Mouse (Mus musculus) intestine, postnatal 0 days (tissue): ENCODE measurements around the gene Med12l. TPM values are rescaled to one million over a fixed set of nuclear protein-coding genes. Genes with fewer than 3 reads are reported as not detected.

Source experiments
- ATAC-seq: fragments of 200-750 bp; cut with Nextera tagmentation; 2 replicates; pipeline ENCODE4 v1.8.0; 2017; ENCODE audit warnings: mild to moderate bottlenecking, moderate TSS enrichment, moderate library complexity
- H3K27ac ChIP-seq: fragments of 300-500 bp; sonication (generic); 2 replicates; pipeline ENCODE4 v1.5.1; 2014; ENCODE audit warnings: mild to moderate bottlenecking, low read depth, low read length, moderate library complexity
- H3K27me3 ChIP-seq: fragments of 300-500 bp; sonication (generic); replicated peaks from 2 replicates; pipeline ENCODE4 v1.6.1; 2014; ENCODE audit warnings: low read length, mixed read lengths; ENCODE audit not compliant: control insufficient read depth, insufficient read depth
- H3K36me3 ChIP-seq: fragments of 300-500 bp; sonication (generic); 2 replicates; pipeline ENCODE4 v1.6.1; 2014; ENCODE audit warnings: mild to moderate bottlenecking, moderate library complexity; ENCODE audit not compliant: control insufficient read depth, insufficient read depth
- H3K4me1 ChIP-seq: fragments of 300-500 bp; sonication (generic); replicated peaks from 2 replicates; pipeline ENCODE4 v1.6.1; 2014; ENCODE audit warnings: antibody characterized with exemption, low read length, mixed read lengths; ENCODE audit not compliant: control insufficient read depth, insufficient read depth
- H3K4me2 ChIP-seq: fragments of 300-500 bp; sonication (generic); replicated peaks from 2 replicates; pipeline ENCODE4 v1.6.1; 2014; ENCODE audit warnings: low read depth, mild to moderate bottlenecking, moderate library complexity
- H3K4me3 ChIP-seq: fragments of 300-500 bp; sonication (generic); 2 replicates; pipeline ENCODE4 v1.5.1; 2014; ENCODE audit warnings: low read depth, low read length
- H3K9ac ChIP-seq: fragments of 300-500 bp; sonication (generic); 2 replicates; pipeline ENCODE4 v1.6.1; 2014; ENCODE audit warnings: mild to moderate bottlenecking, low read depth, low read length
- H3K9me3 ChIP-seq: fragments of 300-500 bp; sonication (generic); 2 replicates; pipeline ENCODE4 v1.6.1; 2016; ENCODE audit warnings: mixed run types; ENCODE audit not compliant: control insufficient read depth
- CTCF ChIP-seq: sonication (generic); IDR thresholded peaks from 2 replicates; pipeline ENCODE4 v1.5.1; 2016; ENCODE audit warnings: low read depth, mild to moderate bottlenecking, control low read depth, antibody characterized with exemption, moderate library complexity
- WGBS: fragments of 180-500 bp; shearing (Covaris S2); extraction: QIAGEN DNeasy Blood & Tissue Kit; methylation state at CpG from one replicate; pipeline ENCODE4 v1.1.7; 2014; 5-methylcytosine and 5-hydroxymethylcytosine counted together
- polyA plus RNA-seq: library from polyadenylated mRNA; unstranded; fragments of >200 nt; fragmentation: Nextera tagmentation; extraction: Ambion mirVana; gene quantifications from 2 replicates; pipeline ENCODE4 v1.2.1, GENCODE M21; 2015

The Med12l gene
- polyA plus RNA-seq, 1 experiment from 2014 or later: 0.42 TPM

GRCm38 (mm10) chr3:59016501-59016900 is 10.9 kb downstream of the Med12l start:
- H3K27me3 ChIP-seq: no peaks in the 10 kb centered on the region
- H3K27ac ChIP-seq: no peak overlapping the region
- no peak overlapping the region for H3K4me2 ChIP-seq
- 78% methylated on average over 9 of the region's 9 CpGs for WGBS
- no peak overlapping the region for H3K4me3 ChIP-seq
- H3K9me3 ChIP-seq: no peaks in the 10 kb centered on the region
- no peak overlapping the region for H3K9ac ChIP-seq
- ATAC-seq: no peak
- no peak for TF ChIP-seq CTCF
- no peaks in the 10 kb centered on the region for H3K36me3 ChIP-seq
- H3K4me1 ChIP-seq: no peaks in the 10 kb centered on the region

- Histone ChIP-seq H3K27ac (no peak overlapping the region), H3K4me3 (no peak overlapping the region), H3K9me3 (no peaks in the 10 kb centered on the region), H3K9ac (no peak overlapping the region), H3K4me2 (no peak overlapping the region), H3K36me3 (no peaks in the 10 kb centered on the region), H3K27me3 (no peaks in the 10 kb centered on the region), H3K4me1 (no peaks in the 10 kb centered on the region)
- no peak for ATAC-seq
- TF ChIP-seq CTCF: no peak
- 61% methylated on average over 8 of the region's 8 CpGs for WGBS
These were observed 15.6 kb downstream of the Med12l start for GRCm38 (mm10) chr3:59021236-59021635.

- no peak overlapping the region for H3K4me2 ChIP-seq
- ATAC-seq: no peak
- WGBS: 88% methylated on average over 2 of the region's 2 CpGs
- H3K4me3 ChIP-seq: no peak overlapping the region
- no peaks in the 10 kb centered on the region for H3K4me1 ChIP-seq
- H3K9me3 ChIP-seq: no peaks in the 10 kb centered on the region
- H3K36me3 ChIP-seq: no peaks in the 10 kb centered on the region
- H3K9ac ChIP-seq: no peak overlapping the region
- H3K27ac ChIP-seq: no peak overlapping the region
- no peak for TF ChIP-seq CTCF
- H3K27me3 ChIP-seq: no peaks in the 10 kb centered on the region
These were observed 16.6 kb downstream of the Med12l start for GRCm38 (mm10) chr3:59022251-59022650.

GRCm38 (mm10) chr3:59022971-59023370 is 17.3 kb downstream of the Med12l start:
- 0 out of 2 replicates have a peak, but pooled peaks cover 2% of the 10 kb centered on the region for H3K4me1 ChIP-seq
- H3K27ac ChIP-seq: no peak overlapping the region
- H3K9me3 ChIP-seq: no peaks in the 10 kb centered on the region
- 91% methylated on average over 14 of the region's 14 CpGs for WGBS
- no peaks in the 10 kb centered on the region for H3K27me3 ChIP-seq
- no peak overlapping the region for H3K4me3 ChIP-seq
- no peaks in the 10 kb centered on the region for H3K36me3 ChIP-seq
- H3K9ac ChIP-seq: no peak overlapping the region
- TF ChIP-seq CTCF: no peak
- no peak for ATAC-seq
- H3K4me2 ChIP-seq: no peak overlapping the region

- Histone ChIP-seq H3K4me2 (no peak overlapping the region), H3K4me1 (0 out of 2 replicates have a peak, but pooled peaks cover 2% of the 10 kb centered on the region), H3K9me3 (no peaks in the 10 kb centered on the region), H3K27ac (no peak overlapping the region), H3K4me3 (no peak overlapping the region), H3K27me3 (no peaks in the 10 kb centered on the region), H3K36me3 (no peaks in the 10 kb centered on the region), H3K9ac (no peak overlapping the region)
- WGBS: 53% methylated on average over 14 of the region's 14 CpGs
- ATAC-seq: no peak
- no peak for TF ChIP-seq CTCF
These were observed 19.0 kb downstream of the Med12l start for GRCm38 (mm10) chr3:59024531-59025192.

- H3K27ac ChIP-seq: no peak overlapping the region
- TF ChIP-seq CTCF: no peak
- H3K9ac ChIP-seq: no peak overlapping the region
- H3K4me3 ChIP-seq: no peak overlapping the region
- 46% methylated on average over 4 of the region's 4 CpGs for WGBS
- H3K4me2 ChIP-seq: no peak overlapping the region
- H3K27me3 ChIP-seq: no peaks in the 10 kb centered on the region
- no peak for ATAC-seq
- H3K9me3 ChIP-seq: no peaks in the 10 kb centered on the region
- H3K4me1 ChIP-seq: 0 out of 2 replicates have a peak, but pooled peaks cover 2% of the 10 kb centered on the region
- no peaks in the 10 kb centered on the region for H3K36me3 ChIP-seq
These were observed 19.5 kb downstream of the Med12l start for GRCm38 (mm10) chr3:59025193-59025535.
